Mouse (Mus musculus) forebrain, embryonic 12.5 days (tissue): Measurements from ENCODE around the gene Higd1a. TPM values are rescaled to one million over a fixed set of nuclear protein-coding genes. Genes with fewer than 3 reads are reported as not detected.

Source experiments
- ATAC-seq: fragments of 200-750 bp; cut with Nextera tagmentation; 2 replicates; pipeline ENCODE4 v1.8.0; 2017; ENCODE audit warnings: moderate TSS enrichment; ENCODE audit not compliant: low FRiP score
- H3K27ac ChIP-seq: fragments of 300-500 bp; sonication (generic); 2 replicates; pipeline ENCODE4 v1.5.1; 2016; ENCODE audit warnings: mild to moderate bottlenecking
- H3K27me3 ChIP-seq: fragments of 300-500 bp; sonication (generic); 2 replicates; pipeline ENCODE4 v1.6.1; 2016; ENCODE audit warnings: mild to moderate bottlenecking
- H3K36me3 ChIP-seq: fragments of 300-500 bp; sonication (generic); replicated peaks from 2 replicates; pipeline ENCODE4 v1.6.1; 2016; ENCODE audit warnings: mild to moderate bottlenecking
- H3K4me1 ChIP-seq: fragments of 300-500 bp; sonication (generic); 2 replicates; pipeline ENCODE4 v1.6.1; 2016
- H3K4me2 ChIP-seq: fragments of 300-500 bp; sonication (generic); 2 replicates; pipeline ENCODE4 v1.6.1; 2016; ENCODE audit warnings: mild to moderate bottlenecking, moderate library complexity
- H3K4me3 ChIP-seq: fragments of 300-500 bp; sonication (generic); replicated peaks from 2 replicates; pipeline ENCODE4 v1.5.1; 2016; ENCODE audit warnings: mild to moderate bottlenecking
- H3K9ac ChIP-seq: fragments of 300-500 bp; sonication (generic); 2 replicates; pipeline ENCODE4 v1.6.1; 2016; ENCODE audit warnings: mild to moderate bottlenecking
- H3K9me3 ChIP-seq: fragments of 300-500 bp; sonication (generic); 2 replicates; pipeline ENCODE4 v1.6.1; 2016
- WGBS: fragments of 180-500 bp; shearing (Covaris S2); methylation state at CpG from one replicate; pipeline ENCODE4 v1.1.7; 2016; 5-methylcytosine and 5-hydroxymethylcytosine counted together
- polyA plus RNA-seq: library from polyadenylated mRNA; unstranded; fragments of >200 nt; fragmentation: Nextera tagmentation; extraction: Ambion mirVana; gene quantifications from 2 replicates; pipeline ENCODE4 v1.2.1, GENCODE M21; 2016

Higd1a gene
- polyA plus RNA-seq, 1 experiment from 2014 or later = 158 TPM

- H3K4me3 ChIP-seq = no peak overlapping the region
- WGBS = 87% methylated on average over 2 of the region's 2 CpGs
- ATAC-seq = no peak
Observed at GRCm38 (mm10) chr9:121872062-121872683, 14.0 kb upstream of the Higd1a start.

DNA sequence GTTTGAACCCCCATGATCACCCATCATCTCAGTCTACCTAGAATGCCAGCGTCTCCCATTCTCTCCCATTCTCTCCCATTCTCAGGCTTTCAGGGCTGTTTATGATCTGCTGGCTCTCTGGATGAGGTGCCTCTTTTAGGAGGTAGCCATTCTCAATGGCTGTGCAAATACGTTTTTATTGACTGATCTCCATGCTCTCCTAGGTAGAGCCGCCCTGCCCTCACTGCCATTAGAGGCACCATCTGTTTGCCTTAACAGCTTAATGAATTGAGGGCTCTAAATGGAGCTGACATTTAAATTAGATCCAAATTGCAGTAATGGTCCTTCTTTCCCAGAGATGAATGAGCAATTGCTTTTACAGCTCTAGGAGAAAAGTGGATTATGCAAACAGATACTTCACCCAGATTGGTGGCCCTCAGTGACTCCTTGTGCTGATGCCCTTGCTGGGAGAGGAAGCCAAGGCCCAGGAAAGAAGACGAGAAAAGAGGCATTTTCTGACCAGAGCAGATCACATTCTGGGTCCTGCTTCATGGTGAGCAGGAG, 11.9 kb upstream of the Higd1a start:
- Histone ChIP-seq H3K4me1 (0 out of 2 replicates have a peak, but pooled peaks cover 4% of the 10 kb centered on the region), H3K4me2 (no peak overlapping the region), H3K36me3 (no peaks in the 10 kb centered on the region), H3K27me3 (no peaks in the 10 kb centered on the region; the same call in 1 of the 2 replicates), H3K27ac (no peak overlapping the region), H3K9ac (no peak overlapping the region), H3K9me3 (no peaks in the 10 kb centered on the region), H3K4me3 (no peak overlapping the region)
- ATAC-seq = 0 out of 2 replicates have a peak, but pooled peaks have one; percentile 46
- WGBS = 63% methylated on average over 4 of the region's 4 CpGs

More at GRCm38 (mm10) chr9:121872062-121872683, 14.0 kb upstream of the Higd1a start:
- no peak overlapping the region for H3K9ac ChIP-seq
- no peak overlapping the region for H3K4me2 ChIP-seq
- H3K27ac ChIP-seq = no peak overlapping the region
- H3K27me3 ChIP-seq = no peaks in the 10 kb centered on the region; the same call in 1 of the 2 replicates
- H3K36me3 ChIP-seq = no peaks in the 10 kb centered on the region
- no peaks in the 10 kb centered on the region for H3K9me3 ChIP-seq
- H3K4me1 ChIP-seq = no peaks in the 10 kb centered on the region

- H3K27me3 ChIP-seq = no peaks in the 10 kb centered on the region; the same call in 1 of the 2 replicates
- H3K4me3 ChIP-seq = no peak overlapping the region
- H3K36me3 ChIP-seq = no peaks in the 10 kb centered on the region
- WGBS = 94% methylated on average over 5 of the region's 5 CpGs
- H3K4me2 ChIP-seq = no peak overlapping the region
- H3K4me1 ChIP-seq = 0 out of 2 replicates have a peak, but pooled peaks cover 4% of the 10 kb centered on the region
- H3K27ac ChIP-seq = no peak overlapping the region
- H3K9me3 ChIP-seq = no peaks in the 10 kb centered on the region
- no peak overlapping the region for H3K9ac ChIP-seq
- no peak for ATAC-seq
Observed at GRCm38 (mm10) chr9:121869432-121869831, 11.3 kb upstream of the Higd1a start.

GRCm38 (mm10) chr9:121868236-121868635, 10.1 kb upstream of the Higd1a start:
- no peaks in the 10 kb centered on the region for H3K36me3 ChIP-seq
- no peak overlapping the region for H3K27ac ChIP-seq
- no peak overlapping the region for H3K4me3 ChIP-seq
- no peaks in the 10 kb centered on the region for H3K9me3 ChIP-seq
- WGBS = 78% methylated on average over 6 of the region's 6 CpGs
- no peaks in the 10 kb centered on the region for H3K27me3 ChIP-seq
- H3K4me1 ChIP-seq = 0 out of 2 replicates have a peak, but pooled peaks cover 4% of the 10 kb centered on the region
- no peak overlapping the region for H3K4me2 ChIP-seq
- H3K9ac ChIP-seq = no peak overlapping the region
- no peak for ATAC-seq

- Histone ChIP-seq H3K9me3 (no peaks in the 10 kb centered on the region), H3K4me2 (no peak overlapping the region), H3K4me3 (no peak overlapping the region), H3K36me3 (no peaks in the 10 kb centered on the region), H3K9ac (no peak overlapping the region), H3K4me1 (0 out of 2 replicates have a peak, but pooled peaks cover 4% of the 10 kb centered on the region), H3K27ac (no peak overlapping the region), H3K27me3 (no peaks in the 10 kb centered on the region)
- ATAC-seq = no peak
- 93% methylated on average over 6 of the region's 6 CpGs for WGBS
Observed at GRCm38 (mm10) chr9:121867632-121868031, 9.5 kb upstream of the Higd1a start.

DNA sequence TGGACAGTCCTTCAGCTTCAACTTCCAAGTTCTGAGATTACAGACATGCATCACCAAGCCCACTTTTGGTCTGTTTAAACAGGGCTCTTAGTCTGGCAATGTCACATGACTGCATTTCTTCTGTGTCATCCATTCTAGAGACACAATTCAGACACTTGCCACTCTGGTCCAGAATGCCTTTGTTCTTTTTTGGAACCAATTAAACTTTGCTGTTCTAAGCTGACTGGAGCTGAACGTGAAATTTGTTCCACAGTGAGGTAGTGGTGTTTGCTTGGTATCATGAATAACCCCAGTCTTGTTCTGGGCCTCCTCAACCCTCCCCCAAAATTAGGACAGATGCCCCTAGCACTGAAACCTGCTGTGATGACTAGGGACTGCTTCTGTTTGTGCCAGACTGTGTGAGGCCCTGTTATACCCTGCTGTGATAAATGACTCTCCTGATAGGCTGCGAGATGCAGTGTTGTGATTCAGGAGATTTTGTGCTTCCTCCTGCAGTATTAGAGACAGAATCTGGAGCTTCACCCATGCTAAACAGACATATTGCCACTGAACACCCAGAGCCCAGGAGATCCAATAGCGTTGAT, 7.4 kb upstream of the Higd1a start:
- no peak overlapping the region for H3K9ac ChIP-seq
- 39% methylated on average over 3 of the region's 3 CpGs for WGBS

GRCm38 (mm10) chr9:121864837-121865236, 6.7 kb upstream of the Higd1a start:
- Histone ChIP-seq H3K4me1 (0 out of 2 replicates have a peak, but pooled peaks cover 4% of the 10 kb centered on the region), H3K36me3 (no peaks in the 10 kb centered on the region), H3K27me3 (no peaks in the 10 kb centered on the region), H3K4me3 (no peak overlapping the region), H3K9ac (no peak overlapping the region), H3K4me2 (no peak overlapping the region), H3K9me3 (no peaks in the 10 kb centered on the region), H3K27ac (no peak overlapping the region)
- no peak for ATAC-seq
- WGBS = 70% methylated on average over 4 of the region's 4 CpGs

More for the DNA sequence above, 7.4 kb upstream of the Higd1a start:
- H3K4me3 ChIP-seq = no peak overlapping the region
- H3K36me3 ChIP-seq = no peaks in the 10 kb centered on the region
- ATAC-seq = no peak
- 0 out of 2 replicates have a peak, but pooled peaks cover 4% of the 10 kb centered on the region for H3K4me1 ChIP-seq
- H3K27me3 ChIP-seq = no peaks in the 10 kb centered on the region
- no peak overlapping the region for H3K27ac ChIP-seq
- no peaks in the 10 kb centered on the region for H3K9me3 ChIP-seq
- no peak overlapping the region for H3K4me2 ChIP-seq

- 87% methylated on average over 2 of the region's 2 CpGs for WGBS
- Histone ChIP-seq H3K27me3 (no peaks in the 10 kb centered on the region), H3K4me3 (no peak overlapping the region), H3K27ac (no peak overlapping the region), H3K4me2 (no peak overlapping the region), H3K9me3 (no peaks in the 10 kb centered on the region), H3K9ac (no peak overlapping the region), H3K4me1 (peaks cover 17% of the 10 kb centered on the region), H3K36me3 (no peaks in the 10 kb centered on the region)
- ATAC-seq = no peak
Observed at GRCm38 (mm10) chr9:121860921-121861320, 2.8 kb upstream of the Higd1a start.

GRCm38 (mm10) chr9:121859345-121859744, 1.2 kb upstream of the Higd1a start:
- Histone ChIP-seq H3K4me2 (no peak overlapping the region), H3K27me3 (no peaks in the 10 kb centered on the region), H3K4me3 (no peak overlapping the region), H3K9me3 (no peaks in the 10 kb centered on the region), H3K36me3 (no peaks in the 10 kb centered on the region), H3K27ac (no peak overlapping the region), H3K9ac (no peak overlapping the region), H3K4me1 (peaks cover 13% of the 10 kb centered on the region)
- WGBS = 96% methylated on average over 2 of the region's 2 CpGs
- no peak for ATAC-seq

GRCm38 (mm10) chr9:121857474-121858152, 549 bp downstream of the Higd1a start:
- H3K9ac ChIP-seq = peak overlapping the region; percentile 89
- peak overlapping the region; percentile 76 for H3K4me3 ChIP-seq
- H3K36me3 ChIP-seq = no peaks in the 10 kb centered on the region
- ATAC-seq = peak; percentile 99
- peak overlapping the region; percentile 93 for H3K4me2 ChIP-seq
- WGBS = under 1% methylated on average over 70 of the region's 70 CpGs
- H3K27me3 ChIP-seq = no peaks in the 10 kb centered on the region
- H3K9me3 ChIP-seq = no peaks in the 10 kb centered on the region
- peak overlapping the region; percentile 95 for H3K27ac ChIP-seq
- peaks cover 13% of the 10 kb centered on the region for H3K4me1 ChIP-seq

- Histone ChIP-seq H3K36me3 (peaks cover 6% of the 10 kb centered on the region), H3K4me2 (peak overlapping the region; percentile 93), H3K4me1 (peaks cover 13% of the 10 kb centered on the region), H3K9me3 (no peaks in the 10 kb centered on the region), H3K4me3 (peak overlapping the region; percentile 76), H3K9ac (peak overlapping the region; percentile 89), H3K27ac (peak overlapping the region; percentile 95), H3K27me3 (no peaks in the 10 kb centered on the region)
- 1% methylated on average over 39 of the region's 39 CpGs for WGBS
- ATAC-seq = no peak; the same call in 1 of the 2 replicates
Observed at GRCm38 (mm10) chr9:121856649-121857416, 1.3 kb downstream of the Higd1a start.
